Mouse (Mus musculus) retina, postnatal 1 day (tissue): ENCODE data around the gene Edc3.

Source experiments
- DNase-seq: peaks from one replicate; pipeline ENCODE4 v3.0.0-alpha.2; 2012

Edc3 gene

GRCm38 (mm10) chr9:57764147-57764973, 56.0 kb downstream of the Edc3 start:
- peak; percentile 68 for DNase-seq

- DNase-seq = peak; percentile 96
Measured at GRCm38 (mm10) chr9:57764974-57765363, 56.6 kb downstream of the Edc3 start.

GRCm38 (mm10) chr9:57765364-57766351, 57.3 kb downstream of the Edc3 start, which contains the start of gene Clk3:
Clk3 (minus strand) TSS chr9:57765860.
- peak; percentile 85 for DNase-seq

- no peak for DNase-seq
Measured at GRCm38 (mm10) chr9:57766431-57766830, 58.1 kb downstream of the Edc3 start.

- no peak for DNase-seq
Measured at GRCm38 (mm10) chr9:57767231-57767630, 58.9 kb downstream of the Edc3 start.

GRCm38 (mm10) chr9:57769539-57770069, 61.3 kb downstream of the Edc3 start:
- no peak for DNase-seq

GRCm38 (mm10) chr9:57770214-57770613, 61.9 kb downstream of the Edc3 start:
- no peak for DNase-seq

GRCm38 (mm10) chr9:57770836-57771235, 62.5 kb downstream of the Edc3 start:
- DNase-seq = no peak

- no peak for DNase-seq
Measured at GRCm38 (mm10) chr9:57773754-57774153, 65.4 kb downstream of the Edc3 start.

GRCm38 (mm10) chr9:57774168-57774567, 65.8 kb downstream of the Edc3 start:
- peak; percentile 58 for DNase-seq

GRCm38 (mm10) chr9:57775026-57775425, 66.7 kb downstream of the Edc3 start:
- DNase-seq = no peak

GRCm38 (mm10) chr9:57775736-57776135, 67.4 kb downstream of the Edc3 start:
- peak; percentile 77 for DNase-seq

GRCm38 (mm10) chr9:57782656-57783055, 74.3 kb downstream of the Edc3 start:
- no peak for DNase-seq

GRCm38 (mm10) chr9:57789733-57790132, 81.4 kb downstream of the Edc3 start:
- no peak for DNase-seq

- no peak for DNase-seq
Measured at GRCm38 (mm10) chr9:57797456-57797855, 89.1 kb downstream of the Edc3 start.

- DNase-seq = peak; percentile 59
Measured at GRCm38 (mm10) chr9:57798725-57799253, 90.4 kb downstream of the Edc3 start.

GRCm38 (mm10) chr9:57800325-57800975, 92.1 kb downstream of the Edc3 start:
- DNase-seq = no peak
